Mouse (Mus musculus): Measurements from ENCODE around the gene Dusp6.

The Dusp6 gene

DNA sequence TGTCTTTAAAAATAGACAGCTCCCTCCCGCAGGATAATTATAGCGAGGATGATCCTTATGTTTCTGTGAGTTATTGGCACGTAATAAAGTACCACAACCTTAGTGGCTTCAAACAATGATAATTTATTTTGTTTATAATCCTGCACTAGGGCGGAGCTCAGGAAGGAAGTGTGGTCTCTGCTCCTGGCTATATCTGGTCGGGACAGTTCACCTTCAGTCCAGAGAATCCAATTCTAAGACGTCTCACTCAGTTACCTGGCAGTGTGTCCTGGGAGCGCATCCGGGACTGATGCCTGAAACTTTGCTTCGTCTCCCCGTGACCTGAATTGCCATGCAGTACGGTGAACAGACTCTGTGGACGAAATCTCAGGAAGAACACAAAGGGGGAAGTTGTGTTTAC is 10.0 kb downstream of the Dusp6 start:
- DNase-seq (ENCODE audit: low read depth, low spot score): no peak

DNA sequence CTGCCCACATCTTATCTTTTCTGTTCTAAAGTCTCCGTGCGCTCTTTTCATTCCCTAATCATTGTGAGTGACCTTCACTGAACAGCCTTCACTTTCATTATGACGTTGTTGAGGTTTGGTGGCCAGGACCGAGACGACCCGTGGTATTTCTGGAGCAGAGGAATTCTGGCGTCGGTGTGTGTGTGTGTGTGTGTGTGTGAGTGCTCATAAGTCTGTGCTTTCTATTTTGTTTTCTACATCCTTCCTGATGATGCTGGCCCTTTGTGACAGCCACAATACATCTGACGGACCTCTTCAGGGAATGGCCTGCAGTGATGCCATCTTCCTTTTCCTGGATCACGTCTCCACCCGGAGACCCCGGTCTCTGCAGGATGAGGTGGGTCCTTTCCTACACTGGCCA is 11.6 kb downstream of the Dusp6 start:
- DNase-seq (ENCODE audit: low read depth, low spot score): no peak

GRCm38 (mm10) chr10:99279067-99279880 is 16.2 kb downstream of the Dusp6 start:
- no peak for DNase-seq (ENCODE audit: low read depth, low spot score)

- no peak for DNase-seq (ENCODE audit: low read depth, low spot score)
Observed at GRCm38 (mm10) chr10:99283981-99284385, 21.0 kb downstream of the Dusp6 start.

- no peak for DNase-seq (ENCODE audit: low read depth, low spot score)
Observed at GRCm38 (mm10) chr10:99284918-99285317, 21.9 kb downstream of the Dusp6 start.

DNA sequence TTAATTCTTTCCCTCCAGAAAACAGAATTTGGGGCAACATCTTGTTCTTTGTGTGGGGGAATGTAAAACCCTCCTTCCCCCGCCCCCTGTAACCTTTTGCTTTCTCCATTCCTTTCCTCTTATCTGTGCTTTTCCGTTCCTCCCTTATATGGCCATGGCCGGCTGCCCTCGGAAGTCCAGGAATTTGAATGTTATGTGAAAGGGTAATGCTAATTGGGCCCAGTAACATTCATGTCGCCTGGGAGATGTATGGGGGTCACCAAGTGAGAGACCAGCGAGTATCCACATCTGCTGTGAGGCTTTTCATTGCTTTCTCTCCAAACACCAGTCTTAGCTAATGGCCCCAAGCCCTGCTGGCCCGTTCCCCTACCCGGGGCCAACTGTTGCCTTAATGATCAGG is 22.7 kb downstream of the Dusp6 start:
- DNase-seq (ENCODE audit: low read depth, low spot score): no peak

GRCm38 (mm10) chr10:99286213-99286612 is 23.2 kb downstream of the Dusp6 start:
- no peak for DNase-seq (ENCODE audit: low read depth, low spot score)

GRCm38 (mm10) chr10:99286787-99287186 is 23.8 kb downstream of the Dusp6 start:
- DNase-seq (ENCODE audit: low read depth, low spot score): no peak

GRCm38 (mm10) chr10:99287206-99287605 is 24.2 kb downstream of the Dusp6 start:
- DNase-seq (ENCODE audit: low read depth, low spot score): no peak

- DNase-seq (ENCODE audit: low read depth, low spot score): no peak
Observed at GRCm38 (mm10) chr10:99289176-99289575, 26.1 kb downstream of the Dusp6 start.

- DNase-seq (ENCODE audit: low read depth, low spot score): no peak
Observed at GRCm38 (mm10) chr10:99293111-99293640, 30.1 kb downstream of the Dusp6 start.

GRCm38 (mm10) chr10:99297721-99298120 is 34.7 kb downstream of the Dusp6 start:
- no peak for DNase-seq (ENCODE audit: low read depth, low spot score)

GRCm38 (mm10) chr10:99298328-99299295 is 35.6 kb downstream of the Dusp6 start:
- no peak for DNase-seq (ENCODE audit: low read depth, low spot score)

DNA sequence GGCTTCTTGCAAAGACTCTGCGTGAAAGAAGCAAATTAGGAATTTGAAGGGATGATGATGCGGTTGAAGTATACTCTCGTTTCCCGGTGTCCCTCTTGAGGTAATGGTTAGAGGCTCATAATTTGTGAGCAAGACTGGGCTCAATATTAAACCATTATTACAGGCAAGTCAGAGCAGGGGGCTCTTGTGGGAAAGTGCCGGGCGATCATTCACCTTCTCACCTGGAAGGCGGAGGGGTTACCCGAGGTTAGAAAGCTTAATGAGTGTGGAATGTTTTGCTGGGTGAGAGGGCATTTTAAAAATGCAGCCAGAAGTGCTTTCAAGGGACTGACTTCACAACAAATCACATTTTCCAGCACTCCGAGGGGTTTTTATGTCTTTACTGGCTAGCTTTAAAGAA is 36.3 kb downstream of the Dusp6 start:
- no peak for DNase-seq (ENCODE audit: low read depth, low spot score)

DNA sequence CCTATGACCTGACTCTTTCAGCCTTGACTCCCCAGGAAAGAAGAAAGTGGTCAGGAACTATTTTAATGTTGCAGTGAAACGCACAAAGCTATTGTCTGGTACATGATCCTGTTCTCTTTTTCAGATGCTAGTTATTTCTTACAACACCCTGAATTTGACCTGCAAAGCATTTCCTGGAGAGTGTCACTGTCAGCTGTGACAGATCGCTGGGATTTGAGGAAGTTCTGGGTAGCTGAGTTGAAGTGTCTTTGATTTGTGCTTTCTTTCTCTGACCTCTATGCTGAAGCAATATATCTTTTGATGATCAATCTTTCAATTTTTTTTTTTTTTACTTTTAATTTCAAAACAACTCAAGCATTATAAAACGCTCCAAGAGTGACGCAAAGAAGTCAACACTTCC is 39.0 kb downstream of the Dusp6 start:
- no peak for DNase-seq (ENCODE audit: low read depth, low spot score)

DNA sequence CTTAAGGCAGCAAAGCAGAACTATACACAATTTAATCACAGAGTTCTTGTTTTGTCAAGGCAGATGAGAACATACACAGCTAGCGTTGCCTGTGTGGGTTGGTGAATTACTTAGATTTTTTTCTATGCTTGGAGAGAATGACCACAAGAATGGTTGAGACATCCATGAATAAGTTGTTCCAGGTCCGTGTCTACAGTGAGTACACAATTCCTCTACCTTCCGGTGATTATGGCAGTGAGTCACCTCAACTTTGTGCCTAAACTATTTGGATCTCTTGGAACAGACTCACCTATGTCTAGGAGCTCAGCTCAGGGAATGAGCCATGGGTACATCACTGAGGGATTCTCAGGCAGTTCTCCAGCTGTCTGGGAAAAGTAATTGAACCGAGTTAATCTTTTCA is 45.8 kb downstream of the Dusp6 start:
- DNase-seq (ENCODE audit: low read depth, low spot score): no peak

DNA sequence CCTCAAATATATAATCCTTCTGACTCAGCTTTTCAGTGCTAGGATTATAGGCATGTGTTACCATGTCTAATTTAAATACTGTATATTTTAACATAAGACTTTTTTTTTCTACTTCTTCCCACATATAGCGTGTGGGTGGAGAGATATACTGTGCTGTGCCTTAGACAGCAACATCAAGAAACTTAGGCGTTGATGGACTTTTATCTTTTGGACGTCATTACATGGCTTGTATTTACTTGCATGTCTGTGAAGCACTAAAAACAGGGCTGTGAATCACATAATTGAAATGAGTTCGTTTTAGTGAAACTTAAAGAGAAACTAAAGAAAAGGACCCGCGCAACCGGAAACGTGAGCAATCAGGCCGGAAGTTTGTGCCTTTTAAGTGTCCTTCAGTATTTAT is 46.6 kb downstream of the Dusp6 start:
- DNase-seq (ENCODE audit: low read depth, low spot score): no peak

- DNase-seq (ENCODE audit: low read depth, low spot score): no peak
Observed at GRCm38 (mm10) chr10:99310204-99310603, 47.2 kb downstream of the Dusp6 start.

GRCm38 (mm10) chr10:99311956-99312355 is 48.9 kb downstream of the Dusp6 start:
- no peak for DNase-seq (ENCODE audit: low read depth, low spot score)

DNA sequence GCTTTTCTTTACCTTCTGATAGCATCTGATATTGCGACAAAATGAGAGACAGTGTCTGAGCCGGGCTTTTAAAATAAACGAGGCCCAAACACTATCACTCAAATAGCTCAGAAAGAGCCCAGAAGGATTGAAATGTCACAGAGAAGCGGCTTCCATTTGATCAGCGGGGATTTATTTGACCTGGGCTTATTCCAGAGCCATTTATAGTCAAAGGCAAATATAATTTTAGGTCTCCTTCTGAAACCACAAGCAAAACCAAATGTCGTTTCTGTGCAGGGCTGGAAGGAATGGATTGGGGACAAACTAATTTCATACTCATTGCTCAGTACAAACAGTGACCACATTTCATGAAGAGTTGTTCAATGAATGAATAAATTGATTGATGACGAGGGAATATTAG is 51.3 kb downstream of the Dusp6 start:
- DNase-seq (ENCODE audit: low read depth, low spot score): no peak

DNA sequence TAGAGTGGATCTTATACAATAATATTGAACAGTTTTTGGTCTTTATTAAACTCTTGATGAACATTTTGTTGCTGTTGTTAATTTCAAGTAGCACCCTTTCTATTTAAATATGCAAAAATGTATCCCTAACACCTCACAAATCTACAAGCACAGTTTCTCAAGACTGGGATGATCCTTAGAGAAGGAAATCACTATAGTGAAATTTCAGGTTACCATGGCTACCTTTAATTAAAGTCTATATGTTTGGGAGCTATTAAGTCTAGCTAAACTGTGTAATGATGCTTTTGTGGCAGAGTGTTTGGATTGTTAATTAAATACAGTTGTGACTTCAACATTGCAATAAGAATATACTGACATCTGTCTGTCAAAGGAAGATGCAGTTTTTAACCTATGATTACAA is 54.0 kb downstream of the Dusp6 start:
- no peak for DNase-seq (ENCODE audit: low read depth, low spot score)

Measured in retina, adult 2 months (tissue).